Mouse (Mus musculus): ENCODE data around the gene Rnf40.

DNA sequence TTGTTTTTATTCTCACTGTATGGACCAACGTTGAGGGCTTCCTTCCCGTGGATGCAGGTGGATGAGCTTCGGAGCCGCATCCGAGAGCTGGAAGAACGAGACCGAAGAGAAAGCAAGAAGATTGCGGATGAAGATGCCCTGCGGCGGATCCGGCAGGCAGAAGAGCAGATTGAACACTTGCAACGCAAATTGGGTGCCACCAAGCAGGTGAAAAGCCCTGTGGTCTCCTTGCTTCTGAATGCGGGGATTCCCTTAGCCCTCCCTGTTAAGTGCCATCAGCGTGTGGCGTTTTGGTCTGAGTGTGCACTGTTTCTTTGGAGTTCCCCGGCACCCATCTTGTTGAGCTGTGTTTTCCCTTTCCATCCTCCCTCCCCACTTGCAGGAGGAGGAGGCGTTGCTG is 8.2 kb downstream of the Rnf40 start:
- TF ChIP-seq POLR2A (IDR thresholded peaks at IDR 0.05; ENCODE audit: insufficient read depth, low read length) (no peak), EP300 (IDR thresholded peaks at IDR 0.05; ENCODE audit: insufficient read depth, low read depth, low read length) (no peak), CTCF (IDR thresholded peaks at IDR 0.05; ENCODE audit: low read depth, low read length) (no peak)
